ENCODE assay signal across 26 mouse cellular contexts in genomic region chr6:86169166-86169565, GRCm38 (mm10). TPM values are rescaled to one million over a fixed set of nuclear protein-coding genes. Genes with fewer than 3 reads are reported as not detected.
DNase-seq lines count a peak whose midpoint lies in the region; ATAC-seq and TF ChIP-seq lines count a peak whose summit lies in the region.
"Had no signal": no experiment of that assay in that cellular context is flagged by ENCODE, and none has a peak within 500 bp of the region (broad histone marks: within the 10 kb centered on the region; RNA-seq: fewer than 3 reads in every experiment).

No protein-coding gene starts in this region.

- no peaks in the 10 kb centered on the region for H3K79me2 ChIP-seq in C2C12 (ENCODE audit: control insufficient read depth, insufficient read depth)

- no peaks in the 10 kb centered on the region for H3K9me3 ChIP-seq in kidney, embryonic 14.5 days (ENCODE audit: control insufficient read depth, low read length)
- H3K9me3 ChIP-seq in embryonic facial prominence, embryonic 15.5 days (replicated peaks): no peaks in the 10 kb centered on the region
- H3K9me3 ChIP-seq: forebrain, embryonic 15.5 days; heart, embryonic 15.5 days; limb, embryonic 12.5 days; midbrain, embryonic 13.5 days had no signal

- DNase-seq in kidney, postnatal 36 days: no peak
- peak; percentile 87 for DNase-seq in adrenal gland, adult 2 months
- no peak for DNase-seq in cerebellum, adult 11-12 months
- DNase-seq in frontal cortex, postnatal 10 days (ENCODE audit: low spot score in 2 of 2): no peak
- DNase-seq in spleen, postnatal 4 days (ENCODE audit: low spot score in 2 of 2): no peak
- DNase-seq: cerebellum, adult 2 months; cerebellum, postnatal 25 days; gastrocnemius, postnatal 14 days; heart, adult 2 months; heart, postnatal 4 days; kidney, adult 9 months; layer of hippocampus, postnatal 36 days; lung, adult 2 months; lung, postnatal 14 days had no signal

- no peaks in the 10 kb centered on the region; the same call in 1 of the 2 replicates for H3K4me1 ChIP-seq in kidney, embryonic 14.5 days (ENCODE audit: control insufficient read depth, insufficient read depth, low read length)
- H3K4me1 ChIP-seq in embryonic facial prominence, embryonic 15.5 days: peaks cover 8% of the 10 kb centered on the region; the same call in 1 of the 2 replicates
- H3K4me1 ChIP-seq: forebrain, embryonic 15.5 days; heart, embryonic 15.5 days; limb, embryonic 12.5 days had no signal

- no peaks in the 10 kb centered on the region for H3K36me3 ChIP-seq in kidney, embryonic 14.5 days (ENCODE audit: control insufficient read depth, insufficient read depth, low read length)
- H3K36me3 ChIP-seq in C2C12 (ENCODE audit: control insufficient read depth, insufficient read depth): no peaks in the 10 kb centered on the region
- H3K36me3 ChIP-seq in embryonic facial prominence, embryonic 15.5 days: no peaks in the 10 kb centered on the region
- H3K36me3 ChIP-seq: forebrain, embryonic 15.5 days; heart, embryonic 15.5 days; limb, embryonic 12.5 days; midbrain, embryonic 13.5 days had no signal

- peaks cover 2% of the 10 kb centered on the region; the same call in 1 of the 2 replicates for H3K27me3 ChIP-seq in kidney, embryonic 14.5 days (ENCODE audit: control insufficient read depth, insufficient read depth, low read length)
- no peaks in the 10 kb centered on the region for H3K27me3 ChIP-seq in C2C12 (ENCODE audit: control insufficient read depth, insufficient read depth, insufficient read length)
- no peaks in the 10 kb centered on the region for H3K27me3 ChIP-seq in embryonic facial prominence, embryonic 15.5 days
- H3K27me3 ChIP-seq: forebrain, embryonic 15.5 days; heart, embryonic 15.5 days; midbrain, embryonic 13.5 days had no signal

- H3ac ChIP-seq in C2C12 (ENCODE audit: control insufficient read depth, insufficient read length, low read depth): no peak overlapping the region

- TF ChIP-seq CTCF in C2C12 (IDR thresholded peaks at IDR 0.05; ENCODE audit: control insufficient read depth, insufficient read depth, insufficient read length): no peak

- no peak overlapping the region for H3K9ac ChIP-seq in kidney, embryonic 14.5 days (ENCODE audit: low read depth, low read length)
- no peak overlapping the region for H3K9ac ChIP-seq in embryonic facial prominence, embryonic 15.5 days
- H3K9ac ChIP-seq: forebrain, embryonic 15.5 days; heart, embryonic 15.5 days; hindbrain, embryonic 14.5 days; limb, embryonic 12.5 days; midbrain, embryonic 13.5 days had no signal

- peak; percentile 82 for ATAC-seq in kidney, embryonic 14.5 days (ENCODE audit: low FRiP score, low TSS enrichment)
- ATAC-seq in embryonic facial prominence, embryonic 15.5 days (ENCODE audit: insufficient number of reproducible peaks, low FRiP score, low TSS enrichment, low read depth): peak; percentile 54; the same call in 1 of the 2 replicates
- ATAC-seq: forebrain, embryonic 15.5 days; inflammation-experienced regulatory T-cells, adult 6 months; midbrain, embryonic 13.5 days had no signal

- no peak overlapping the region for H3K4me3 ChIP-seq in kidney, embryonic 14.5 days (ENCODE audit: low read length)
- no peak overlapping the region for H3K4me3 ChIP-seq in C2C12 (ENCODE audit: insufficient read depth, poor library complexity, severe bottlenecking)
- H3K4me3 ChIP-seq in embryonic facial prominence, embryonic 15.5 days (replicated peaks): no peak overlapping the region
- H3K4me3 ChIP-seq: forebrain, embryonic 15.5 days; heart, adult 2 months; heart, embryonic 15.5 days; layer of hippocampus, adult 2 months; limb, embryonic 12.5 days; midbrain, embryonic 13.5 days had no signal

- WGBS in kidney, embryonic 14.5 days: 23% methylated on average over 4 of the region's 4 CpGs
- WGBS in embryonic facial prominence, embryonic 15.5 days: 51% methylated on average over 4 of the region's 4 CpGs

- H3K27ac ChIP-seq in kidney, embryonic 14.5 days (ENCODE audit: low read depth, low read length): no peak overlapping the region
- H3K27ac ChIP-seq in embryonic facial prominence, embryonic 15.5 days (replicated peaks): no peak overlapping the region
- H3K27ac ChIP-seq: forebrain, embryonic 15.5 days; heart, adult 2 months; heart, embryonic 15.5 days; hindbrain, embryonic 14.5 days; layer of hippocampus, adult 2 months; limb, embryonic 12.5 days; midbrain, embryonic 13.5 days had no signal

- H3K79me3 ChIP-seq in C2C12 (ENCODE audit: low read depth): no peaks in the 10 kb centered on the region

- H3K4me2 ChIP-seq in kidney, embryonic 14.5 days (replicated peaks; ENCODE audit: low read depth, low read length): no peak overlapping the region
- H3K4me2 ChIP-seq in embryonic facial prominence, embryonic 15.5 days (replicated peaks): no peak overlapping the region
- H3K4me2 ChIP-seq: forebrain, embryonic 15.5 days; heart, embryonic 15.5 days; hindbrain, embryonic 14.5 days; limb, embryonic 12.5 days; liver, embryonic 11.5 days; midbrain, embryonic 13.5 days had no signal

TF ChIP-seq in C2C12, 6 proteins besides CTCF, POLR2A, EP300 and RAD21:
- TF ChIP-seq USF1 (IDR thresholded peaks at IDR 0.05; ENCODE audit: low read depth) (peak; percentile 1), FOSL1 (IDR thresholded peaks at IDR 0.05; ENCODE audit: insufficient read depth, low read length, poor library complexity, severe bottlenecking) (no peak), CEBPB (IDR thresholded peaks at IDR 0.05; ENCODE audit: low read depth) (no peak), MAX (IDR thresholded peaks at IDR 0.05) (no peak)

RNA-seq across cellular contexts. Expression of gene Tgfa, which starts 25.9 kb away (rescaled TPM):
- polyA plus RNA-seq in kidney, embryonic 14.5 days (2014; fragmentation: Nextera tagmentation; extraction: Ambion mirVana): 5.1 and 12.3 TPM in 2 replicates
- 0.54 TPM for polyA plus RNA-seq in C2C12 (2012; fragmentation: generic; extraction: Trizol)
- total RNA-seq in adrenal gland, adult 2 months (2021): 10 to 100 TPM; 15.0 to 18.2 TPM
- 33.2 and 49.0 TPM in 2 replicates for polyA plus RNA-seq in adrenal gland, adult 2 months (2012; rRNA removed)
- polyA plus RNA-seq in embryonic facial prominence, embryonic 15.5 days (2015; fragmentation: Nextera tagmentation; extraction: Ambion mirVana): 6.5 and 8.9 TPM in 2 replicates
- total RNA-seq: monocyte, adult 5-6 weeks had no signal
